Mouse (Mus musculus): Measurements from ENCODE around the gene 1700007K13Rik. TPM values are rescaled to one million over a fixed set of nuclear protein-coding genes. Genes with fewer than 3 reads are reported as not detected.

Gene 1700007K13Rik
- polyA plus RNA-seq, 1 experiment from 2014 or later: 3.6 TPM

GRCm38 (mm10) chr2:28433512-28433911 is 32.6 kb downstream of the 1700007K13Rik start:
- Histone ChIP-seq H3K27me3 (0 out of 2 replicates have a peak, but pooled peaks cover 2% of the 10 kb centered on the region), H3K9ac (no peak overlapping the region), H3K4me1 (replicated peaks) (no peaks in the 10 kb centered on the region), H3K9me3 (no peaks in the 10 kb centered on the region), H3K4me2 (no peak overlapping the region), H3K36me3 (no peaks in the 10 kb centered on the region), H3K4me3 (no peak overlapping the region), H3K27ac (replicated peaks) (no peak overlapping the region)
- ATAC-seq (ENCODE audit: low FRiP score, low read depth): no peak
- 0% methylated on average over 1 of the region's 2 CpGs for WGBS

GRCm38 (mm10) chr2:28432811-28433210 is 33.3 kb downstream of the 1700007K13Rik start:
- 26% methylated on average over 1 of the region's 1 CpGs for WGBS
- no peak overlapping the region for H3K4me3 ChIP-seq
- no peak for ATAC-seq (ENCODE audit: low FRiP score, low read depth)

GRCm38 (mm10) chr2:28430846-28431245 is 35.3 kb downstream of the 1700007K13Rik start:
- H3K9me3 ChIP-seq: no peaks in the 10 kb centered on the region
- ATAC-seq (ENCODE audit: low FRiP score, low read depth): no peak
- 0 out of 2 replicates have a peak, but pooled peaks cover 2% of the 10 kb centered on the region for H3K27me3 ChIP-seq
- H3K4me3 ChIP-seq: no peak overlapping the region
- WGBS: 69% methylated on average over 6 of the region's 6 CpGs
- no peak overlapping the region for H3K9ac ChIP-seq
- H3K4me2 ChIP-seq: no peak overlapping the region
- no peaks in the 10 kb centered on the region for H3K36me3 ChIP-seq
- H3K4me1 ChIP-seq (replicated peaks): no peaks in the 10 kb centered on the region
- H3K27ac ChIP-seq (replicated peaks): no peak overlapping the region

More at GRCm38 (mm10) chr2:28432811-28433210, 33.3 kb downstream of the 1700007K13Rik start:
- Histone ChIP-seq H3K27ac (replicated peaks) (no peak overlapping the region), H3K27me3 (0 out of 2 replicates have a peak, but pooled peaks cover 2% of the 10 kb centered on the region), H3K9ac (no peak overlapping the region), H3K4me1 (replicated peaks) (no peaks in the 10 kb centered on the region), H3K4me2 (no peak overlapping the region), H3K9me3 (no peaks in the 10 kb centered on the region), H3K36me3 (no peaks in the 10 kb centered on the region)

GRCm38 (mm10) chr2:28427226-28427625 is 38.9 kb downstream of the 1700007K13Rik start:
- Histone ChIP-seq H3K4me2 (no peak overlapping the region), H3K27ac (replicated peaks) (no peak overlapping the region), H3K4me1 (replicated peaks) (peaks cover 4% of the 10 kb centered on the region; the same call in 1 of the 2 replicates), H3K36me3 (no peaks in the 10 kb centered on the region), H3K9ac (no peak overlapping the region), H3K27me3 (0 out of 2 replicates have a peak, but pooled peaks cover 2% of the 10 kb centered on the region), H3K4me3 (no peak overlapping the region), H3K9me3 (no peaks in the 10 kb centered on the region)
- ATAC-seq (ENCODE audit: low FRiP score, low read depth): no peak
- 86% methylated on average over 6 of the region's 6 CpGs for WGBS

GRCm38 (mm10) chr2:28423167-28423566 is 43.0 kb downstream of the 1700007K13Rik start:
- Histone ChIP-seq H3K36me3 (no peaks in the 10 kb centered on the region), H3K27me3 (no peaks in the 10 kb centered on the region), H3K9me3 (no peaks in the 10 kb centered on the region), H3K4me2 (no peak overlapping the region), H3K4me1 (replicated peaks) (peaks cover 4% of the 10 kb centered on the region; the same call in 1 of the 2 replicates), H3K27ac (replicated peaks) (no peak overlapping the region), H3K9ac (no peak overlapping the region), H3K4me3 (no peak overlapping the region)
- ATAC-seq (ENCODE audit: low FRiP score, low read depth): no peak
- WGBS: 31% methylated on average over 3 of the region's 3 CpGs

GRCm38 (mm10) chr2:28419898-28420297 is 46.2 kb downstream of the 1700007K13Rik start:
- no peaks in the 10 kb centered on the region for H3K27me3 ChIP-seq
- no peaks in the 10 kb centered on the region for H3K36me3 ChIP-seq
- peaks cover 11% of the 10 kb centered on the region for H3K4me1 ChIP-seq (replicated peaks)
- ATAC-seq (ENCODE audit: low FRiP score, low read depth): no peak
- no peak overlapping the region for H3K9ac ChIP-seq
- H3K9me3 ChIP-seq: no peaks in the 10 kb centered on the region
- no peak overlapping the region for H3K4me2 ChIP-seq
- H3K27ac ChIP-seq (replicated peaks): no peak overlapping the region
- no peak overlapping the region for H3K4me3 ChIP-seq
- 16% methylated on average over 4 of the region's 4 CpGs for WGBS

GRCm38 (mm10) chr2:28418034-28418433 is 48.1 kb downstream of the 1700007K13Rik start:
- no peak overlapping the region for H3K4me3 ChIP-seq
- no peaks in the 10 kb centered on the region for H3K9me3 ChIP-seq
- no peak overlapping the region for H3K9ac ChIP-seq
- H3K27me3 ChIP-seq: no peaks in the 10 kb centered on the region
- no peaks in the 10 kb centered on the region for H3K36me3 ChIP-seq
- no peak overlapping the region for H3K27ac ChIP-seq (replicated peaks)
- no peak overlapping the region for H3K4me2 ChIP-seq
- peaks cover 18% of the 10 kb centered on the region for H3K4me1 ChIP-seq (replicated peaks)
- peak; percentile 55 for ATAC-seq (ENCODE audit: low FRiP score, low read depth)
- 30% methylated on average over 2 of the region's 2 CpGs for WGBS

DNA sequence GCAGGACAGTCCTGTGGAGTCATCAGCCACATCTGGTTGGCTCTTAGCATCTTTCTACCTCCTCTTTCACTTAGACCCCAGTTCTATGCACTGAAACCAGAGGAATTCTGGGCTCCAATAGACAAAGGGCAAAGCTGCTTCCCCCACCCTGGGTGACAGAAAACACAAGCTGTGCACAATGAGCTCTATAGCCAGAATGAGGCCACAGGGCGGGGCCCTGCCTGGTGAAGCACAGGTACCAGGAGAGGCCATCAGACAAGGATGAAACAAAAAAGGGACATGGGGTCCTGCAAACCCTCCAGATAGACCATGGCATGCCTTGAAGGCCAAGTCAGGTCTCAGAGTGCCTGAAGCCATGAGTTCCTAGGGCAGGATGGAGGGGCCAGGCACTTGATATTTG is 49.6 kb downstream of the 1700007K13Rik start:
- no peaks in the 10 kb centered on the region for H3K9me3 ChIP-seq
- 89% methylated on average over 1 of the region's 1 CpGs for WGBS
- peaks cover 18% of the 10 kb centered on the region for H3K4me1 ChIP-seq (replicated peaks)
- no peak overlapping the region for H3K9ac ChIP-seq
- ATAC-seq (ENCODE audit: low FRiP score, low read depth): no peak
- no peak overlapping the region for H3K4me2 ChIP-seq
- H3K27ac ChIP-seq (replicated peaks): no peak overlapping the region
- H3K36me3 ChIP-seq: no peaks in the 10 kb centered on the region
- H3K27me3 ChIP-seq: no peaks in the 10 kb centered on the region
- no peak overlapping the region for H3K4me3 ChIP-seq

GRCm38 (mm10) chr2:28415387-28416024 is 50.6 kb downstream of the 1700007K13Rik start:
- Histone ChIP-seq H3K9me3 (no peaks in the 10 kb centered on the region), H3K4me3 (no peak overlapping the region), H3K36me3 (no peaks in the 10 kb centered on the region), H3K27ac (replicated peaks) (peak overlapping the region; percentile 54; the same call in 1 of the 2 replicates), H3K4me2 (no peak overlapping the region), H3K9ac (no peak overlapping the region), H3K4me1 (replicated peaks) (peaks cover 18% of the 10 kb centered on the region), H3K27me3 (no peaks in the 10 kb centered on the region)
- 37% methylated on average over 10 of the region's 10 CpGs for WGBS
- no peak for ATAC-seq (ENCODE audit: low FRiP score, low read depth)

- WGBS: 84% methylated on average over 5 of the region's 5 CpGs
- Histone ChIP-seq H3K4me3 (no peak overlapping the region), H3K4me2 (no peak overlapping the region), H3K27ac (replicated peaks) (0 out of 2 replicates have a peak overlapping the region, but pooled peaks have one; percentile 54), H3K4me1 (replicated peaks) (peaks cover 19% of the 10 kb centered on the region), H3K36me3 (no peaks in the 10 kb centered on the region), H3K27me3 (no peaks in the 10 kb centered on the region), H3K9me3 (no peaks in the 10 kb centered on the region), H3K9ac (no peak overlapping the region)
- no peak for ATAC-seq (ENCODE audit: low FRiP score, low read depth)
These were observed 51.4 kb downstream of the 1700007K13Rik start for GRCm38 (mm10) chr2:28414757-28415137.

GRCm38 (mm10) chr2:28414116-28414756 is 51.9 kb downstream of the 1700007K13Rik start:
- Histone ChIP-seq H3K36me3 (no peaks in the 10 kb centered on the region), H3K27me3 (no peaks in the 10 kb centered on the region), H3K9me3 (no peaks in the 10 kb centered on the region), H3K4me1 (replicated peaks) (peaks cover 24% of the 10 kb centered on the region), H3K4me2 (no peak overlapping the region), H3K9ac (no peak overlapping the region), H3K27ac (replicated peaks) (no peak overlapping the region), H3K4me3 (no peak overlapping the region)
- ATAC-seq (ENCODE audit: low FRiP score, low read depth): no peak
- 90% methylated on average over 5 of the region's 5 CpGs for WGBS

- Histone ChIP-seq H3K9ac (no peak overlapping the region), H3K27me3 (no peaks in the 10 kb centered on the region), H3K9me3 (no peaks in the 10 kb centered on the region), H3K4me3 (no peak overlapping the region), H3K27ac (replicated peaks) (no peak overlapping the region), H3K36me3 (no peaks in the 10 kb centered on the region), H3K4me2 (no peak overlapping the region), H3K4me1 (replicated peaks) (peaks cover 28% of the 10 kb centered on the region)
- 65% methylated on average over 6 of the region's 6 CpGs for WGBS
- ATAC-seq (ENCODE audit: low FRiP score, low read depth): no peak
These were observed 53.2 kb downstream of the 1700007K13Rik start for GRCm38 (mm10) chr2:28412936-28413335.

Measured in hindbrain, embryonic 15.5 days (tissue).